ENCODE assay signal across 22 mouse cellular contexts in genomic region chr15:101086451-101086850, GRCm38 (mm10). TPM values are rescaled to one million over a fixed set of nuclear protein-coding genes. Genes with fewer than 3 reads are reported as not detected.
DNase-seq lines count a peak whose midpoint lies in the region; ATAC-seq and TF ChIP-seq lines count a peak whose summit lies in the region.
"Had no signal": no experiment of that assay in that cellular context is flagged by ENCODE, and none has a peak within 500 bp of the region (broad histone marks: within the 10 kb centered on the region; RNA-seq: fewer than 3 reads in every experiment).

No protein-coding gene starts in this region.

- no peaks in the 10 kb centered on the region for H3K36me3 ChIP-seq in limb, embryonic 12.5 days
- no peaks in the 10 kb centered on the region for H3K36me3 ChIP-seq in limb, embryonic 10.5 days
- no peaks in the 10 kb centered on the region for H3K36me3 ChIP-seq in embryonic facial prominence, embryonic 12.5 days
- H3K36me3 ChIP-seq in limb, embryonic 14.5 days (ENCODE audit: control insufficient read depth, insufficient read depth, low read length), result no peaks in the 10 kb centered on the region
- H3K36me3 ChIP-seq in hindbrain, embryonic 16.5 days (ENCODE audit: control insufficient read depth, insufficient read depth, low read length), result no peaks in the 10 kb centered on the region
- H3K36me3 ChIP-seq: forebrain, embryonic 10.5 days; heart, embryonic 15.5 days; hindbrain, embryonic 15.5 days had no signal

- H3K9ac ChIP-seq in limb, embryonic 12.5 days (replicated peaks), result no peak overlapping the region
- H3K9ac ChIP-seq in embryonic facial prominence, embryonic 12.5 days, result no peak overlapping the region
- H3K9ac ChIP-seq in limb, embryonic 14.5 days (ENCODE audit: low read depth, low read length, severe bottlenecking), result no peak overlapping the region
- no peak overlapping the region for H3K9ac ChIP-seq in hindbrain, embryonic 16.5 days (ENCODE audit: low read depth, low read length)
- H3K9ac ChIP-seq: heart, embryonic 15.5 days; hindbrain, embryonic 15.5 days had no signal

- no peaks in the 10 kb centered on the region for H3K27me3 ChIP-seq in limb, embryonic 12.5 days
- H3K27me3 ChIP-seq in limb, embryonic 10.5 days (ENCODE audit: low read depth, poor library complexity, severe bottlenecking), result no peaks in the 10 kb centered on the region
- no peaks in the 10 kb centered on the region for H3K27me3 ChIP-seq in embryonic facial prominence, embryonic 12.5 days
- no peaks in the 10 kb centered on the region for H3K27me3 ChIP-seq in limb, embryonic 14.5 days (ENCODE audit: control insufficient read depth, insufficient read depth, low read length)
- H3K27me3 ChIP-seq in hindbrain, embryonic 16.5 days (replicated peaks; ENCODE audit: control insufficient read depth, insufficient read depth, low read length), result no peaks in the 10 kb centered on the region
- H3K27me3 ChIP-seq: hindbrain, embryonic 15.5 days; Patski had no signal

- H3K9me3 ChIP-seq in limb, embryonic 12.5 days, result no peaks in the 10 kb centered on the region
- H3K9me3 ChIP-seq in limb, embryonic 10.5 days (replicated peaks), result no peaks in the 10 kb centered on the region
- H3K9me3 ChIP-seq in embryonic facial prominence, embryonic 12.5 days, result no peaks in the 10 kb centered on the region
- no peaks in the 10 kb centered on the region for H3K9me3 ChIP-seq in limb, embryonic 14.5 days (ENCODE audit: control insufficient read depth, low read length)
- H3K9me3 ChIP-seq in hindbrain, embryonic 16.5 days (ENCODE audit: control insufficient read depth, low read length), result no peaks in the 10 kb centered on the region
- H3K9me3 ChIP-seq: forebrain, embryonic 10.5 days; heart, embryonic 15.5 days; hindbrain, embryonic 15.5 days had no signal

- H3K4me3 ChIP-seq in limb, embryonic 12.5 days (replicated peaks), result no peak overlapping the region
- H3K4me3 ChIP-seq in limb, embryonic 10.5 days, result no peak overlapping the region
- no peak overlapping the region for H3K4me3 ChIP-seq in brown adipose tissue, adult 24 weeks (ENCODE audit: insufficient read depth, low read depth, low read length)
- no peak overlapping the region for H3K4me3 ChIP-seq in embryonic facial prominence, embryonic 12.5 days
- H3K4me3 ChIP-seq in limb, embryonic 14.5 days (replicated peaks; ENCODE audit: low read length), result no peak overlapping the region
- no peak overlapping the region for H3K4me3 ChIP-seq in hindbrain, embryonic 16.5 days (ENCODE audit: low read length)
- H3K4me3 ChIP-seq: erythroblast, embryonic 14.5 days; forebrain, embryonic 10.5 days; heart, adult 2 months; heart, embryonic 15.5 days; hindbrain, embryonic 15.5 days had no signal

- peak overlapping the region; percentile 14; the same call in 1 of the 2 replicates for H3K27ac ChIP-seq in limb, embryonic 12.5 days
- no peak overlapping the region for H3K27ac ChIP-seq in limb, embryonic 10.5 days
- 0 out of 2 replicates have a peak overlapping the region, but pooled peaks have one; percentile 5 for H3K27ac ChIP-seq in brown adipose tissue, adult 24 weeks (replicated peaks; ENCODE audit: low read depth, low read length)
- H3K27ac ChIP-seq in embryonic facial prominence, embryonic 12.5 days, result peak overlapping the region; percentile 31; the same call in 1 of the 2 replicates
- H3K27ac ChIP-seq in limb, embryonic 14.5 days (replicated peaks; ENCODE audit: low read depth, low read length), result 0 out of 2 replicates have a peak overlapping the region, but pooled peaks have one; percentile 41
- H3K27ac ChIP-seq in hindbrain, embryonic 16.5 days (ENCODE audit: low read depth, low read length), result no peak overlapping the region
- H3K27ac ChIP-seq: forebrain, embryonic 10.5 days; heart, adult 2 months; heart, embryonic 15.5 days; hindbrain, embryonic 15.5 days had no signal

- no peak overlapping the region for H3K4me2 ChIP-seq in limb, embryonic 12.5 days
- H3K4me2 ChIP-seq in embryonic facial prominence, embryonic 12.5 days (replicated peaks), result no peak overlapping the region
- no peak overlapping the region for H3K4me2 ChIP-seq in limb, embryonic 14.5 days (replicated peaks; ENCODE audit: low read depth, low read length, severe bottlenecking)
- no peak overlapping the region for H3K4me2 ChIP-seq in hindbrain, embryonic 16.5 days (ENCODE audit: low read length)
- H3K4me2 ChIP-seq: heart, embryonic 11.5 days; heart, embryonic 15.5 days; hindbrain, embryonic 15.5 days had no signal

- H3K4me1 ChIP-seq in limb, embryonic 12.5 days (replicated peaks), result peaks cover 27% of the 10 kb centered on the region
- H3K4me1 ChIP-seq in limb, embryonic 10.5 days, result peaks cover 47% of the 10 kb centered on the region
- peaks cover 17% of the 10 kb centered on the region for H3K4me1 ChIP-seq in brown adipose tissue, adult 24 weeks (ENCODE audit: control insufficient read depth, insufficient read depth, insufficient read length, low read length)
- peaks cover 14% of the 10 kb centered on the region for H3K4me1 ChIP-seq in embryonic facial prominence, embryonic 12.5 days
- H3K4me1 ChIP-seq in limb, embryonic 14.5 days (ENCODE audit: control insufficient read depth, insufficient read depth, low read length), result peaks cover 10% of the 10 kb centered on the region
- peaks cover 3% of the 10 kb centered on the region; the same call in 1 of the 2 replicates for H3K4me1 ChIP-seq in hindbrain, embryonic 16.5 days (ENCODE audit: control insufficient read depth, insufficient read depth, low read depth, low read length)
- H3K4me1 ChIP-seq: heart, embryonic 15.5 days had no signal

- 74% methylated on average over 9 of the region's 9 CpGs for WGBS in limb, embryonic 12.5 days
- WGBS in limb, embryonic 10.5 days, result 72% methylated on average over 9 of the region's 9 CpGs
- WGBS in embryonic facial prominence, embryonic 12.5 days, result 67% methylated on average over 9 of the region's 9 CpGs
- 54% methylated on average over 9 of the region's 9 CpGs for WGBS in limb, embryonic 14.5 days
- WGBS in hindbrain, embryonic 16.5 days, result 73% methylated on average over 9 of the region's 9 CpGs

- ATAC-seq in limb, embryonic 12.5 days (ENCODE audit: insufficient number of reproducible peaks, insufficient read depth, low FRiP score, low TSS enrichment, low read depth), result no peak
- no peak for ATAC-seq in embryonic facial prominence, embryonic 12.5 days (ENCODE audit: insufficient number of reproducible peaks, insufficient read depth, low FRiP score, low TSS enrichment)
- no peak for ATAC-seq in limb, embryonic 14.5 days (ENCODE audit: low FRiP score, low read depth)
- no peak for ATAC-seq in hindbrain, embryonic 16.5 days
- ATAC-seq: activated CD4-positive, CD25-positive, alpha-beta regulatory T cell, adult 4 months; forebrain, embryonic 14.5 days; inflammation-experienced regulatory T-cells, adult 6 months had no signal

- TF ChIP-seq POLR2A in limb, embryonic 14.5 days (IDR thresholded peaks at IDR 0.05; ENCODE audit: borderline replicate concordance, extremely low read depth, insufficient read depth, insufficient read length), result no peak

- no peak for DNase-seq in limb, embryonic 10.5 days (ENCODE audit: low spot score)
- DNase-seq in limb, embryonic 14.5 days (ENCODE audit: low spot score), result no peak
- DNase-seq in urinary bladder, postnatal 10 days (ENCODE audit: low spot score), result no peak
- DNase-seq: cerebellum, adult 18-20 months; heart, adult 2 months; heart, postnatal 36 days had no signal

RNA-seq across cellular contexts. Expression of gene Fignl2, which starts 8.1 kb away (rescaled TPM):
- 0.38 and 0.56 TPM in 2 replicates for polyA plus RNA-seq in limb, embryonic 12.5 days (2016; fragmentation: Nextera tagmentation; extraction: Ambion mirVana)
- 0.98 and 1.9 TPM in 2 replicates for polyA plus RNA-seq in limb, embryonic 10.5 days (2016; fragmentation: Nextera tagmentation; extraction: Ambion mirVana)
- polyA plus RNA-seq in brown adipose tissue, adult 24 weeks (2012; ENCODE audit: insufficient read depth, insufficient read length, missing spikeins), result 2.9 and 3.0 TPM in 2 replicates
- 0.36 and 0.38 TPM in 2 replicates for polyA plus RNA-seq in embryonic facial prominence, embryonic 12.5 days (2016; fragmentation: Nextera tagmentation; extraction: Ambion mirVana)
- 3.7 and 5.4 TPM in 2 replicates for polyA plus RNA-seq in limb, embryonic 14.5 days (2012; rRNA removed)
- polyA plus RNA-seq in limb, embryonic 14.5 days (2014; fragmentation: Nextera tagmentation; extraction: Ambion mirVana), result 0.15 and 0.17 TPM in 2 replicates
- 0.06 and 0.09 TPM in 2 replicates for polyA plus RNA-seq in hindbrain, embryonic 16.5 days (2015; fragmentation: Nextera tagmentation; extraction: Ambion mirVana)
- polyA plus RNA-seq: activated CD4-positive, CD25-positive, alpha-beta regulatory T cell, adult 4 months; erythroblast, embryonic 14.5 days; forebrain, embryonic 14.5 days; inflammation-experienced regulatory T-cells, adult 6 months had no signal

RNA-seq across cellular contexts. Expression of gene Ankrd33, which starts 29.1 kb away (rescaled TPM):
- not detected in 2 replicates for polyA plus RNA-seq in limb, embryonic 12.5 days (2016; fragmentation: Nextera tagmentation; extraction: Ambion mirVana)
- not detected in 2 replicates for polyA plus RNA-seq in limb, embryonic 10.5 days (2016; fragmentation: Nextera tagmentation; extraction: Ambion mirVana)
- not detected in 2 replicates for polyA plus RNA-seq in brown adipose tissue, adult 24 weeks (2012; ENCODE audit: insufficient read depth, insufficient read length, missing spikeins)
- not detected in 2 replicates for polyA plus RNA-seq in embryonic facial prominence, embryonic 12.5 days (2016; fragmentation: Nextera tagmentation; extraction: Ambion mirVana)
- not detected in 2 replicates for polyA plus RNA-seq in limb, embryonic 14.5 days (2012; rRNA removed)
- not detected in 2 replicates for polyA plus RNA-seq in limb, embryonic 14.5 days (2014; fragmentation: Nextera tagmentation; extraction: Ambion mirVana)
- polyA plus RNA-seq in hindbrain, embryonic 16.5 days (2015; fragmentation: Nextera tagmentation; extraction: Ambion mirVana), result not detected in 2 replicates
- polyA plus RNA-seq: activated CD4-positive, CD25-positive, alpha-beta regulatory T cell, adult 4 months; embryonic facial prominence, embryonic 11.5 days; erythroblast, embryonic 14.5 days; forebrain, embryonic 10.5 days; forebrain, embryonic 14.5 days; gonadal fat pad, adult 2 months; heart, adult 2 months; heart, embryonic 11.5 days; heart, embryonic 15.5 days; hindbrain, embryonic 11.5 days; hindbrain, embryonic 15.5 days; inflammation-experienced regulatory T-cells, adult 6 months; Patski had no signal

RNA-seq across cellular contexts. Expression of gene Gm47841, which starts 39.3 kb away (rescaled TPM):
- not detected in 2 replicates for polyA plus RNA-seq in limb, embryonic 12.5 days (2016; fragmentation: Nextera tagmentation; extraction: Ambion mirVana)
- polyA plus RNA-seq in limb, embryonic 10.5 days (2016; fragmentation: Nextera tagmentation; extraction: Ambion mirVana), result not detected in 2 replicates
- polyA plus RNA-seq in brown adipose tissue, adult 24 weeks (2012; ENCODE audit: insufficient read depth, insufficient read length, missing spikeins), result not detected in 2 replicates
- polyA plus RNA-seq in embryonic facial prominence, embryonic 12.5 days (2016; fragmentation: Nextera tagmentation; extraction: Ambion mirVana), result not detected in 2 replicates
- 0.05 TPM in 1 of 2 replicates, not detected in the other for polyA plus RNA-seq in limb, embryonic 14.5 days (2012; rRNA removed)
- polyA plus RNA-seq in limb, embryonic 14.5 days (2014; fragmentation: Nextera tagmentation; extraction: Ambion mirVana), result not detected in 2 replicates
- not detected in 2 replicates for polyA plus RNA-seq in hindbrain, embryonic 16.5 days (2015; fragmentation: Nextera tagmentation; extraction: Ambion mirVana)
- polyA plus RNA-seq: activated CD4-positive, CD25-positive, alpha-beta regulatory T cell, adult 4 months; embryonic facial prominence, embryonic 11.5 days; erythroblast, embryonic 14.5 days; forebrain, embryonic 10.5 days; forebrain, embryonic 14.5 days; gonadal fat pad, adult 2 months; heart, adult 2 months; heart, embryonic 11.5 days; heart, embryonic 15.5 days; hindbrain, embryonic 11.5 days; hindbrain, embryonic 15.5 days; inflammation-experienced regulatory T-cells, adult 6 months had no signal

RNA-seq across cellular contexts. Expression of gene Acvrl1, which starts 41.9 kb away (rescaled TPM):
- polyA plus RNA-seq in limb, embryonic 12.5 days (2016; fragmentation: Nextera tagmentation; extraction: Ambion mirVana), result 7.3 and 7.4 TPM in 2 replicates
- polyA plus RNA-seq in limb, embryonic 10.5 days (2016; fragmentation: Nextera tagmentation; extraction: Ambion mirVana), result 7.2 and 8.3 TPM in 2 replicates
- 9.4 and 13.7 TPM in 2 replicates for polyA plus RNA-seq in brown adipose tissue, adult 24 weeks (2012; ENCODE audit: insufficient read depth, insufficient read length, missing spikeins)
- 10.8 and 11.3 TPM in 2 replicates for polyA plus RNA-seq in embryonic facial prominence, embryonic 12.5 days (2016; fragmentation: Nextera tagmentation; extraction: Ambion mirVana)
- polyA plus RNA-seq in limb, embryonic 14.5 days (2012; rRNA removed), result 16.1 and 17.8 TPM in 2 replicates
- polyA plus RNA-seq in limb, embryonic 14.5 days (2014; fragmentation: Nextera tagmentation; extraction: Ambion mirVana), result 8.2 and 10.2 TPM in 2 replicates
- 10.2 and 12.7 TPM in 2 replicates for polyA plus RNA-seq in hindbrain, embryonic 16.5 days (2015; fragmentation: Nextera tagmentation; extraction: Ambion mirVana)
- polyA plus RNA-seq: erythroblast, embryonic 14.5 days; Patski had no signal

Comparison
In these comparisons a context has a peak if more than half of its experiments do, and no peak if none do; other contexts are left out.
1. H3K27ac ChIP-seq: peak in limb, embryonic 12.5 days (single experiment), brown adipose tissue, adult 24 weeks (single experiment), embryonic facial prominence, embryonic 12.5 days (single experiment) and limb, embryonic 14.5 days (single experiment); none in limb, embryonic 10.5 days (single experiment) and hindbrain, embryonic 16.5 days (single experiment).